Mouse (Mus musculus) embryo, embryonic 10 days (tissue): ENCODE measurements around the gene Nrxn3.

ENCODE experiments used
- DNase-seq: peaks from one replicate; pipeline ENCODE4 v3.0.0-alpha.2; 2015; ENCODE audit warnings: low spot score

The Nrxn3 gene

GRCm38 (mm10) chr12:88812173-88812572 is 89.5 kb downstream of the Nrxn3 start:
- no peak for DNase-seq

GRCm38 (mm10) chr12:88816865-88817264 is 94.2 kb downstream of the Nrxn3 start:
- no peak for DNase-seq

- DNase-seq, result no peak
Measured at GRCm38 (mm10) chr12:88818622-88819334, 96.1 kb downstream of the Nrxn3 start.

GRCm38 (mm10) chr12:88819335-88819709 is 96.6 kb downstream of the Nrxn3 start:
- no peak for DNase-seq

GRCm38 (mm10) chr12:88820131-88820530 is 97.5 kb downstream of the Nrxn3 start:
- no peak for DNase-seq

- DNase-seq, result no peak
Measured at GRCm38 (mm10) chr12:88830851-88831250, 108.2 kb downstream of the Nrxn3 start.

- DNase-seq, result peak; percentile 76
Measured at GRCm38 (mm10) chr12:88835821-88836220, 113.1 kb downstream of the Nrxn3 start.

GRCm38 (mm10) chr12:88839724-88840123 is 117.0 kb downstream of the Nrxn3 start:
- no peak for DNase-seq

- DNase-seq, result no peak
Measured at GRCm38 (mm10) chr12:88841350-88841749, 118.7 kb downstream of the Nrxn3 start.

GRCm38 (mm10) chr12:88850400-88851179 is 127.9 kb downstream of the Nrxn3 start:
- DNase-seq, result peak; percentile 59

- DNase-seq, result no peak
Measured at GRCm38 (mm10) chr12:88854039-88854438, 131.4 kb downstream of the Nrxn3 start.

- DNase-seq, result no peak
Measured at GRCm38 (mm10) chr12:88857701-88858100, 135.0 kb downstream of the Nrxn3 start.

- DNase-seq, result no peak
Measured at GRCm38 (mm10) chr12:88859456-88860345, 137.0 kb downstream of the Nrxn3 start.

GRCm38 (mm10) chr12:88860397-88860796 is 137.7 kb downstream of the Nrxn3 start:
- no peak for DNase-seq

GRCm38 (mm10) chr12:88863069-88863468 is 140.4 kb downstream of the Nrxn3 start:
- peak; percentile 39 for DNase-seq

GRCm38 (mm10) chr12:88868288-88868687 is 145.6 kb downstream of the Nrxn3 start:
- DNase-seq, result no peak

GRCm38 (mm10) chr12:88897331-88897730 is 174.7 kb downstream of the Nrxn3 start:
- DNase-seq, result no peak

- no peak for DNase-seq
Measured at GRCm38 (mm10) chr12:88900014-88900727, 177.5 kb downstream of the Nrxn3 start.

GRCm38 (mm10) chr12:88900728-88901080 is 178.0 kb downstream of the Nrxn3 start:
- DNase-seq, result no peak

GRCm38 (mm10) chr12:88910761-88911160 is 188.1 kb downstream of the Nrxn3 start:
- peak; percentile 71 for DNase-seq

- DNase-seq, result no peak
Measured at GRCm38 (mm10) chr12:88916752-88917151, 194.1 kb downstream of the Nrxn3 start.

GRCm38 (mm10) chr12:88924896-88925295 is 202.2 kb downstream of the Nrxn3 start:
- no peak for DNase-seq
